Mouse (Mus musculus) right cerebral cortex, adult 2 months (tissue): Measurements from ENCODE around the gene Tmem208.

ENCODE experiments used
- DNase-seq, 2 experiments: peaks; one replicate each; pipeline ENCODE4 v3.0.0; 2021 to 2022; ENCODE audit warnings: low spot score in 2 of 2

Gene Tmem208

GRCm38 (mm10) chr8:105298351-105299252 lies 27.6 kb upstream of the Tmem208 start:
- no peak for DNase-seq

GRCm38 (mm10) chr8:105299962-105300361 lies 26.2 kb upstream of the Tmem208 start:
- DNase-seq: no peak

GRCm38 (mm10) chr8:105303396-105303795 lies 22.8 kb upstream of the Tmem208 start:
- DNase-seq: no peak

GRCm38 (mm10) chr8:105303874-105304273 lies 22.3 kb upstream of the Tmem208 start:
- no peak for DNase-seq

- peak in 1 of 2 experiments; percentile 23 for DNase-seq
Measured at GRCm38 (mm10) chr8:105304325-105305210, 21.6 kb upstream of the Tmem208 start.

GRCm38 (mm10) chr8:105305211-105306145 lies 20.7 kb upstream of the Tmem208 start, which contains the start of gene Elmo3:
Gene Elmo3, plus strand, starts transcription at chr8:105305601.
- peak; percentile 60 to 64 for DNase-seq

GRCm38 (mm10) chr8:105306146-105306691 lies 19.9 kb upstream of the Tmem208 start:
- DNase-seq: no peak

GRCm38 (mm10) chr8:105307670-105308069 lies 18.5 kb upstream of the Tmem208 start:
- DNase-seq: no peak

GRCm38 (mm10) chr8:105308428-105308827 lies 17.7 kb upstream of the Tmem208 start:
- no peak for DNase-seq

- DNase-seq: no peak
Measured at GRCm38 (mm10) chr8:105309142-105309847, 16.9 kb upstream of the Tmem208 start.

GRCm38 (mm10) chr8:105310118-105310517 lies 16.0 kb upstream of the Tmem208 start:
- no peak for DNase-seq

- DNase-seq: no peak
Measured at GRCm38 (mm10) chr8:105311718-105312117, 14.4 kb upstream of the Tmem208 start.

GRCm38 (mm10) chr8:105312891-105313481 lies 13.2 kb upstream of the Tmem208 start:
- DNase-seq: no peak

GRCm38 (mm10) chr8:105313622-105314402 lies 12.3 kb upstream of the Tmem208 start:
- no peak for DNase-seq

- DNase-seq: no peak
Measured at GRCm38 (mm10) chr8:105315073-105315769, 10.9 kb upstream of the Tmem208 start.

- no peak for DNase-seq
Measured at GRCm38 (mm10) chr8:105317941-105318340, 8.2 kb upstream of the Tmem208 start.

GRCm38 (mm10) chr8:105318662-105319190 lies 7.4 kb upstream of the Tmem208 start:
- no peak for DNase-seq

- no peak for DNase-seq
Measured at GRCm38 (mm10) chr8:105323183-105323582, 3.0 kb upstream of the Tmem208 start.
